Mouse (Mus musculus): ENCODE measurements at regions not wholly inside any gene's neighbourhood (a gene's known extent, or its start where the extent isn't known, plus 50 kb on each side); places are given as distances from the start of the nearest gene placed in this dataset.

DNA sequence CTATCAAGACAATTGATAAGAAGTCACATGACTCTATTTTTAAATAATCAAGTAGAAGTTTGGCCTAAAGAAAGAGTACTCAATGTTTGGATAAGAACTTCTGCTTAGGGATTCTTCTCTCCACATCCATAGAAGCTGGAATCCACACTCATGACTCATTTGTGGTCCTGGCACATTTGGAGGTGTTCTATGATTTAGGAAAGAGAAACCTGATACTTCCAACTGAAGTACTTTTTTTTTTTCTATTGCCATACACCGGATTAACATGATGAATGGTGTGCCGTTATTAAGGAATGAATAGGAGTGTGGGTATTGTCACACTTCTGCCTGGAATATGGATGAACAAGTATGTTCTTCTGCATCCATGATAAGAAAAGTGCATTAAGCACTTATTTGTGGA, 158.5 kb upstream of the Pter start:
- no peak for TF ChIP-seq POLR2A (IDR thresholded peaks at IDR 0.05; ENCODE audit: low read depth, low read length)
- TF ChIP-seq CTCF (IDR thresholded peaks at IDR 0.05; ENCODE audit: extremely low read depth, insufficient read depth, insufficient read length, insufficient replicate concordance) = no peak
